Mouse (Mus musculus): Measurements from ENCODE around the gene Slc25a43. TPM values are rescaled to one million over a fixed set of nuclear protein-coding genes. Genes with fewer than 3 reads are reported as not detected.

The Slc25a43 gene
- total and polyA plus RNA-seq, 2 experiments from 2014 or later: 2.0 to 2.7 TPM

DNA sequence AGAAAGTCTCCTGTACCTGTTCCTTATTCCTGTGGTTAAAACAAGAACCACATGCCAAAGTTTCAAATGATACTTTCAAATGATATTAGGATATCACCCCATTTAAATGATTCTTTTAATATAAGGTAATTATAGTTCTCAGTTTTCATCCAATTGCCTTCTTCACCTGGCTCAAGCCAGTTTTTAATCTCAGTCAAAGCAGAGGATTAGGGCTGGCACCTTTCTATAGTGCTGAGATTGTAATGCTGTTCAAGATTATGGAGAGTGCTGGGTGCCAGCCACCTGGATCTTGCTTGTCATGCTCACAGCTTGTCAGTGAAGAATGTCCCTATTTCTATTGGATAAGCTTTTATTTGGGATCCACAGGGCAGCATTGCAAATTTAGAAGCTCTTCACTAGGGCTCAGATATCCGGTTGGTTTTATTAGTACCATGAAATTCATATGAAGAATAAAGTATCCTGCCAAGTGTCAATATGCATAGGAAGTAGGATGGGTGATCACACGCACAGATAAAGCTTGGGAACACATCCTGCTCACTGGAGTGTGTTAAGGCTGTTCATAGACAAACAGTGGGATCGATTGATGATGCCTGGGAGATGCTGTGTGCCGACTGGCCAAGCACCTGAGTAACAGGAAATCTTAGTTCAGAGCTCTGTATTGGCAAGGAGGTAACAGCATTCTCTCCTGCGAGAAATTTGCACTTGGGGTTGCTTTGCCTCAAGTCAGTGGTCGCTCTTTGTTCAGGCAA, 55.8 kb downstream of the Slc25a43 start:
- no peak for DNase-seq (ENCODE audit: low spot score)
- Histone ChIP-seq H3K27ac (ENCODE audit: low read depth) (no peak overlapping the region), H3K4me3 (ENCODE audit: low read depth, low read length) (no peak overlapping the region), H3K27me3 (ENCODE audit: control insufficient read depth, insufficient read depth, low read length) (no peaks in the 10 kb centered on the region), H3K4me2 (ENCODE audit: low read depth, low read length) (no peak overlapping the region), H3K36me3 (replicated peaks; ENCODE audit: control insufficient read depth, insufficient read depth, low read length) (peaks cover 10% of the 10 kb centered on the region), H3K9me3 (replicated peaks; ENCODE audit: control insufficient read depth, low read length) (no peaks in the 10 kb centered on the region), H3K9ac (replicated peaks; ENCODE audit: low read depth, low read length) (no peak overlapping the region), H3K4me1 (ENCODE audit: control insufficient read depth, insufficient read depth) (no peaks in the 10 kb centered on the region)
- ATAC-seq (ENCODE audit: insufficient read depth, low read depth): no peak
- no peak for TF ChIP-seq CTCF (IDR thresholded peaks at IDR 0.05; ENCODE audit: low read depth)
- TF ChIP-seq EP300 (IDR thresholded peaks at IDR 0.05; ENCODE audit: low read depth): no peak
- WGBS: 39% methylated on average over 6 of the region's 6 CpGs

DNA sequence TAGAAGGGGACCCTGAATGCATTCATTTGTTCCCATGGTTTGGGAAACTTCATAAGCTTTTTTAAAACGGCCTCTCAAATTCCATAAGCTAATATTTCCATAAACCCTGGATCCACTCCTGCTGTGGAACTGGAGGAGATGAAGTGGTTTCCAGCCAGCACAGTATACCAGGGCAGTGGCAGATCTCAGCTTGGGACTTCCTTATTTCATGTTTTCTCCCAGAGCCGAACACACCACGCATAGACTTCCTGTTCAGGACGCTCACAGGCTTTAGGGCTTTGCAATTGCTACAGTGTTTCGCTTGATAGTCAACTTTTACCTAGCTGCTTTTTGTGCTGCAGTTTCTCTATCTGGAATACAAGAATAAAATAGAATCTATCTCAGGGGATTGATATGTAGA, 59.7 kb downstream of the Slc25a43 start:
- H3K4me3 ChIP-seq (ENCODE audit: low read depth, low read length): no peak overlapping the region
- ATAC-seq (ENCODE audit: insufficient read depth, low read depth) (no peak), DNase-seq (ENCODE audit: low spot score) (no peak)
- H3K9ac ChIP-seq (replicated peaks; ENCODE audit: low read depth, low read length): no peak overlapping the region
- 0 out of 2 replicates have a peak, but pooled peaks cover 3% of the 10 kb centered on the region for H3K4me1 ChIP-seq (ENCODE audit: control insufficient read depth, insufficient read depth)
- no peak overlapping the region for H3K27ac ChIP-seq (ENCODE audit: low read depth)
- TF ChIP-seq CTCF (IDR thresholded peaks at IDR 0.05; ENCODE audit: low read depth) (no peak), EP300 (IDR thresholded peaks at IDR 0.05; ENCODE audit: low read depth) (no peak)
- H3K36me3 ChIP-seq (replicated peaks; ENCODE audit: control insufficient read depth, insufficient read depth, low read length): peaks cover 1% of the 10 kb centered on the region; the same call in 1 of the 2 replicates
- 74% methylated on average over 5 of the region's 5 CpGs for WGBS
- no peaks in the 10 kb centered on the region for H3K9me3 ChIP-seq (replicated peaks; ENCODE audit: control insufficient read depth, low read length)
- no peak overlapping the region for H3K4me2 ChIP-seq (ENCODE audit: low read depth, low read length)
- no peaks in the 10 kb centered on the region for H3K27me3 ChIP-seq (ENCODE audit: control insufficient read depth, insufficient read depth, low read length)

DNA sequence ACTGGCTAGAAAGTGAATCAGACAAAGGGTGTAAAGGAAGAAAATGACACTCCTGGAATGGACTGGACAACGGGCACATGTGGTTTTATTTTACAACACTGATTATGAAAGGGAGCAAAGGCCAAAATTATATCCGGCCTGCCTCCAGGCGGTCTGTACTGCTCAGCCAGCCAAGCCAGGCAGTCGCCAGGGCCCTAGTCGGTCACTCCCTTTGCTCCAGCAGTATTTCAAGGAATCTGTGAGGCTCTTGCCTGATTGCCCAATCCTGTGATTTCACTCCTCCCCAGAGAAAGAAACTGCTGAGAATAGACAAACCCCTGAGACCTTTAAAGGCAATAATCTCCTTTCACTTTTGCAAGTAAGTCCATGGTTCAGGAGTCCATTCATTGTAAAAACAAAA, 60.7 kb downstream of the Slc25a43 start:
- no peaks in the 10 kb centered on the region for H3K9me3 ChIP-seq (replicated peaks; ENCODE audit: control insufficient read depth, low read length)
- H3K4me2 ChIP-seq (ENCODE audit: low read depth, low read length): no peak overlapping the region
- no peak overlapping the region for H3K4me3 ChIP-seq (ENCODE audit: low read depth, low read length)
- 58% methylated on average over 5 of the region's 5 CpGs for whole genome bisulfite sequencing
- H3K27me3 ChIP-seq (ENCODE audit: control insufficient read depth, insufficient read depth, low read length): no peaks in the 10 kb centered on the region
- H3K27ac ChIP-seq (ENCODE audit: low read depth): no peak overlapping the region
- no peak for TF ChIP-seq CTCF (IDR thresholded peaks at IDR 0.05; ENCODE audit: low read depth)
- TF ChIP-seq EP300 (IDR thresholded peaks at IDR 0.05; ENCODE audit: low read depth): no peak
- DNase-seq (ENCODE audit: low spot score) (peak; percentile 15), ATAC-seq (ENCODE audit: insufficient read depth, low read depth) (no peak)
- H3K36me3 ChIP-seq (replicated peaks; ENCODE audit: control insufficient read depth, insufficient read depth, low read length): no peaks in the 10 kb centered on the region
- 0 out of 2 replicates have a peak, but pooled peaks cover 3% of the 10 kb centered on the region for H3K4me1 ChIP-seq (ENCODE audit: control insufficient read depth, insufficient read depth)
- no peak overlapping the region for H3K9ac ChIP-seq (replicated peaks; ENCODE audit: low read depth, low read length)

DNA sequence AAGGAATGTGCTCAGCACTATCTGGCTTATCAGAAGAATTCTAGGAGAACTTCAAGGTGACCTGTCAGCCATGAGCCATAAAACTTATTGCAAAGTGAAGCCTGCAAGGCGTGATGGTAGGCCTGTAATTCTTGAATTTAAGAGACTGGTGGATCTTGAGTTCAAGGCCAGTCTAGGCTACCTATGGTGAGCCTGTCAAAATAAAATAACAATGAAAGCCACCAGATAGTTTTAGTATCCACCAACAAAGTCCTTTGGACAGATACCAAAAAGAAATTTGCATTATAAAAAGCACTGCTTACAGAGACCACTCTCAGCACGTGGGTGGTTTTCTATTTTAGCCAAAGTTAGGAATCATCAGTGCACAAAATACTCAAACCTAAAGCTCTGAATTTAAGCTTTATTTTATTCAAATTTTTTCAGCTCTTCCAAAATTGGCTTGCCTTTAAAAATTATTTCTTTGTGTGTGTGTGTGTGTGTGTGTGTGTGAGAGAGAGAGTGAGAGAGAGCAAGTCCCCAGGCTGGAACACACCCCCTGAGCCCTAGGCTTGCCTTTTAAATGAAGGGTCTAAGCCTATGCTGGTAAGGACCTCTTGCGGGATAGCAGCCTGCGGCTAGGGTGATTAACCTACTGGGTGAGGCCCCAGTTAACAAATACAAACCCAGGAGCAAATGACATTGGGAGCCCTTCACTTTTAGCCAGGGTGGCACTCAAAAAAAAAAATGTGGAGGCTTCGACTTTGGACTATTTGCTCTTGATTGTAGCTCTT, 62.2 kb downstream of the Slc25a43 start:
- Histone ChIP-seq H3K9ac (replicated peaks; ENCODE audit: low read depth, low read length) (no peak overlapping the region), H3K36me3 (replicated peaks; ENCODE audit: control insufficient read depth, insufficient read depth, low read length) (no peaks in the 10 kb centered on the region), H3K4me2 (ENCODE audit: low read depth, low read length) (no peak overlapping the region), H3K27ac (ENCODE audit: low read depth) (no peak overlapping the region), H3K4me1 (ENCODE audit: control insufficient read depth, insufficient read depth) (0 out of 2 replicates have a peak, but pooled peaks cover 3% of the 10 kb centered on the region), H3K27me3 (ENCODE audit: control insufficient read depth, insufficient read depth, low read length) (no peaks in the 10 kb centered on the region), H3K4me3 (ENCODE audit: low read depth, low read length) (no peak overlapping the region), H3K9me3 (replicated peaks; ENCODE audit: control insufficient read depth, low read length) (no peaks in the 10 kb centered on the region)
- ATAC-seq (ENCODE audit: insufficient read depth, low read depth) (no peak), DNase-seq (ENCODE audit: low spot score) (no peak)
- WGBS: 60% methylated on average over 5 of the region's 5 CpGs
- TF ChIP-seq EP300 (IDR thresholded peaks at IDR 0.05; ENCODE audit: low read depth) (no peak), CTCF (IDR thresholded peaks at IDR 0.05; ENCODE audit: low read depth) (no peak)

DNA sequence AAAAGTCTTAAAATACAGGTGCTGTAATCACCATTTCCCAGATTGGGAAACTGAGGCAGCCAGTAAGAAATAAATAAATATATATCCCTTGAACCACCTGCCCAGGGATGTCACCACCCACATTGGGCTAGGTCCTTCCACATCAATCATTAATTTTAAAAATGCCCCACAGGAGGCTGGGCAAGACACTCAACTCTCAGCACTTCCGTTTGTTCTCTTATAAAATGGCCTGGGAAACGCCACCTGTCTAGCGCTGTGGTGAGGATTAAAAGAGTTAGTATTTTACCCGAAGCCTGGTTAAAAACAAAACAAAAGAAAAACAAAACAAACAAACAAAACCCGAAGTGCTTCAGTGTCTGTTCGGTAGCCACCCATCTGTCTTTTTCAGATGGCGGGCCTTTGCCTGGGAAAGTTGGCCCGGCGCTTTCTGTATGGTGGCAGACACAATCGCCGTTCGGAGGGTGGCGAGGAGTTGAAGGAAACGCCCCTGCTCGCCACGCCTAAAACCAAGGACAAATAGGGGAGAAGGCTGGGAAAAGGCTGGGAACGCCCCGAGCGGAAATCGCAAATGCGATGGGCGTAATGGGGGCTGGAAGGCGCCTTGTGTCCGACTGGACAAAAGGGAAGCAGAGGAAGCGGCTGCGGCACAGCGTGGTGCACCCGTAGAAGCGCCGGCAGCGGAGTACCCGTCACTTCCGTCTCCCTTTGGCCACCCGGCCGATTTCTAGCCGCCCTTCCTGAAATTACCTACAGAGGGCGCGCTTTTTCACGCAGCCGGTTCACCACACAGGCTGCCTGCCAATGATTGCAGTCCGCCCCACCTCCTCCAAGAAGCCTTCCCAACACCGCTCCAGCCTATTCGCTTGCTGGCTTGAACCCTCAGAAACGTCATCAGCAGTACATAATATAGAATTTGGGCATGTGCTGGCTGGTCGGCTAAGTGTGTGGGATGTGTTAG, 64.2 kb downstream of the Slc25a43 start:
- ATAC-seq (ENCODE audit: insufficient read depth, low read depth) (peak; percentile 92), DNase-seq (ENCODE audit: low spot score) (peak; percentile 84)
- H3K9ac ChIP-seq (replicated peaks; ENCODE audit: low read depth, low read length): peak overlapping the region; percentile 37
- peak overlapping the region; percentile 80 for H3K27ac ChIP-seq (ENCODE audit: low read depth)
- 0 out of 2 replicates have a peak, but pooled peaks cover 3% of the 10 kb centered on the region for H3K4me1 ChIP-seq (ENCODE audit: control insufficient read depth, insufficient read depth)
- H3K9me3 ChIP-seq (replicated peaks; ENCODE audit: control insufficient read depth, low read length): no peaks in the 10 kb centered on the region
- peak; percentile 63 for TF ChIP-seq CTCF (IDR thresholded peaks at IDR 0.05; ENCODE audit: low read depth)
- TF ChIP-seq EP300 (IDR thresholded peaks at IDR 0.05; ENCODE audit: low read depth): no peak
- 15% methylated on average over 45 of the region's 45 CpGs for WGBS
- H3K27me3 ChIP-seq (ENCODE audit: control insufficient read depth, insufficient read depth, low read length): no peaks in the 10 kb centered on the region
- H3K4me3 ChIP-seq (ENCODE audit: low read depth, low read length): peak overlapping the region; percentile 45
- no peaks in the 10 kb centered on the region for H3K36me3 ChIP-seq (replicated peaks; ENCODE audit: control insufficient read depth, insufficient read depth, low read length)
- H3K4me2 ChIP-seq (ENCODE audit: low read depth, low read length): peak overlapping the region; percentile 57
